Mouse (Mus musculus) 3134 (cell line): ENCODE measurements around the gene Tinagl1.
A peak's percentile ranks its signal among the peaks of the same experiment; 100 is the strongest.

Experiments used
- DNase-seq: peaks from one replicate; pipeline ENCODE4 v3.0.0-alpha.2; 2011; ENCODE audit warnings: low spot score; ENCODE audit not compliant: insufficient read length; ENCODE audit errors: extremely low read depth

The Tinagl1 gene

GRCm38 (mm10) chr4:130179876-130180275 lies 5.0 kb upstream of the Tinagl1 start:
- no peak for DNase-seq

DNA sequence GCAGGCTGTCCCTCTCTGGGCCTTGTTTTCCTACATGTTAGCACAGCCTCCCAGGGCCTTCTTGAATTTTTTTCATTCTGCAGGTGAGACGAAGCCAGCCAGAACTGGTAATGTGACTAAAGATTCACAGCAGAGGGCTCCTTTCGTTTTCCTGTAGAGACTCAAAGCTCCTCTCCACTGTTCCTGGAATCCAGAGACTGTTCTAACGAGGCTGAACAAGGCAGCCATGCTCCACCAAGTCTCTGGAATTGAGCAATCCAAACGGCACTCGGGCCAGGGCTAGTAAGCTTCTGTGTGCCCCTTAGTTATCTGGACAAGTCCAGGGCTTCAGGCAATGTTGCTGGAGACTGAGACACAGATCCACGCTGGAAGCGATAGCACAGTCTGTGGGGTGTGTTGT lies 2.6 kb upstream of the Tinagl1 start:
- no peak for DNase-seq

GRCm38 (mm10) chr4:130177087-130177486 lies 2.2 kb upstream of the Tinagl1 start:
- DNase-seq: peak; percentile 79

DNA sequence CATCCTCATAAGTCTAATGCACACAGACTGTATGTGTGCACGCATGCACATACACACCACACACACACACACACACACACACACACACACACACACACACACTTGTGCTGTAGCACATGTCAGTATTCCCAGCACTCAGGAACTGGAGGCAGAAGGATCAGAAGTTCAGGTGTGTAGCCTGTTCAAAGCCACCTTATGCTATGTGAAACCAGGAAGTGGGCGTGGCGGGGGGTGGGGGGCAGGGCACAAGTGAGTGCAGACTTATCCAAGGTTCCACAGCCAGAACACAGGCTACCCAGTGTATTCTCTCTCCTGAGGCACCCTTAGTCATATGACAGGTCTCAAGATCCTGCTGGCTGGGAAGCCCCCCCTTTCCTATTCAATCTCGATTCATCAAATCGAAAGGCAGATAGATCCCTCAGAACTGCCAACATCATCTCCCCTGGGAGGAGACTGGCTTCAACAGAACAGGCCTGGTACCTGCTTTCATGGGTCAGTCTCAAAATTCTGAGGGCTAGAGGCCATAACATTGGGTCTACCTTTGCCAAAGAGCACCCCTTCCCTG lies 1.3 kb upstream of the Tinagl1 start:
- DNase-seq: peak; percentile 47

GRCm38 (mm10) chr4:130174335-130175031 lies 439 bp downstream of the Tinagl1 start:
- peak; percentile 89 for DNase-seq

- peak; percentile 44 for DNase-seq
Measured at GRCm38 (mm10) chr4:130173911-130174311, 1.0 kb downstream of the Tinagl1 start.

GRCm38 (mm10) chr4:130173060-130173822 lies 1.7 kb downstream of the Tinagl1 start:
- no peak for DNase-seq

DNA sequence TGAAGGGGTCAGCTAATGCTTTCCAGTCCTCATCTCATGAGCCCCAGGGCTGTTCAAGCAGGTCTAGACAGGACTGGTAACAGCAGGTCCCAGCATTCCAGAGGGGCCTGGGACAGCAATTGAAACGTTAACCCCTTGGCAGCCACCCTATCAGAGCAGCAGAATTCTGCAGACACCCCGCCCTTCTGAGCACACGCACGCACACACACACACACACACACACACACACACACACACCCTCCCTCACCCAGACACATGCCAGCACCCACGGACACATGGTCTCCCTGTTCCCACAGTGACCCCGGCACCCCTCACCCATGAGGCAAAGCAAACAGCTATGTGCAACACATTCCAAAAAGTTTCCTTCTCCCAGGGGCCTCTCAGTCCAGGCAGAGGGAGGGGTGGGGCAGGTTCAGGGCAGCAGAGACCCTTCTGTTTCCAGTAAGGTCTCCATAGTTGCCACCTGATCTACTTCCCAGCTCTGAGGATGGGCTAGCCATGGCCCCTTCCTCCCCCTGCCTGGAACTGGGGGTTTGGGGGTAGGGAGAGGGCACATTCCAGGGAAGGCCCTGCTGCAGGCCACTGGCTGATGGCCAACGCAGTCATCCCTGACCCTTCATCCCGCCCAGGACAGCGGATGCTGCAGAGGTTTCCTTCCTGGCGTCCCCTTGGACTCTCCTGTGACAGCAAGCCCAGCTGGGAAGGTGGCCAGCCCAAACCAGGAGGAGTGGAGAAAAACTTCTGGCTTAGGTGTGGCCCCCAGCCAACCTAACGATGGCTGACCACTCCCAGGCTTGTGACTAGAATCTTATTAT lies 2.8 kb downstream of the Tinagl1 start:
- peak; percentile 81 for DNase-seq

DNA sequence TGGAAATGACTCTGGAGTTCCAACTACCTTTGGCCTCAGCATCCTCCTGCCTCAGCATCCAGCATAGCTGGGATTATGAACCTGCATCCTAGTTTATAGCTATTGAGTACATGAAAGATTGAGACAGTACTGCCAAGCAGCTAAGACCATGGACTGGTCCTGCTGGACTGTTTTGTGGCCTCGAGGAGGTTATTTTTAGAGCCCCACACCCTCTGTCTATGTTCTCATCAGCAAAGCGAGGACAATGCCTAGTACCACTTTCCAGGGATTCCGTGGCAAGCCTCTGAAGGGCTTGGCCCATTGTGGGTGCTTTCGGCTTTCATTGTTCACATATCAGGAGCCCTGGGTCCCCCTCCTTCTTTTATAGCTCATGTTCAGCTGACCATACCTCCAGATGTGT lies 4.6 kb downstream of the Tinagl1 start:
- no peak for DNase-seq

- no peak for DNase-seq
Measured at GRCm38 (mm10) chr4:130169411-130169971, 5.4 kb downstream of the Tinagl1 start.

GRCm38 (mm10) chr4:130168280-130169183 lies 6.4 kb downstream of the Tinagl1 start:
- peak; percentile 67 for DNase-seq

- DNase-seq: no peak
Measured at GRCm38 (mm10) chr4:130167814-130168213, 7.1 kb downstream of the Tinagl1 start.

DNA sequence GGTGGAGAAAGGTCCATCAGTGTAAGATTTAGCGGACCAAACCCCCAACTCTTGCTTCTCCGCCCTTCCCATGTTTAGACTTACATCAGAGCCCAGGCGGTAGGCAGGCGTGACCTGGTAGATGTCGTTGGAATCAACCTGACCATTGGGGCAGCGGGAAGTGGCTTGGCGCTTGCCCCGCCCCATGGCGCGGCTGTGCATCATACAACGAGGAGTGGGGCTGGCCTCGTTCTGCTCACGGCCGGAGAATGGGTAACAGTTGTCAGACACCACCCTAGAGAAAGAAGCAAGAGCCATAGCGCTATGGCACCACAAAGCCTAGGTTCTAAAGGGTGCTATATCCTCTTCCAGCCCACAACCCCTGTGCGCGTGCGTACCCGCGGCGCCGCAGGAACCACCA lies 7.6 kb downstream of the Tinagl1 start:
- no peak for DNase-seq

- no peak for DNase-seq
Measured at GRCm38 (mm10) chr4:130166592-130166991, 8.3 kb downstream of the Tinagl1 start.

- DNase-seq: no peak
Measured at GRCm38 (mm10) chr4:130166061-130166460, 8.9 kb downstream of the Tinagl1 start.

- no peak for DNase-seq
Measured at GRCm38 (mm10) chr4:130164121-130164520, 10.8 kb downstream of the Tinagl1 start.

DNA sequence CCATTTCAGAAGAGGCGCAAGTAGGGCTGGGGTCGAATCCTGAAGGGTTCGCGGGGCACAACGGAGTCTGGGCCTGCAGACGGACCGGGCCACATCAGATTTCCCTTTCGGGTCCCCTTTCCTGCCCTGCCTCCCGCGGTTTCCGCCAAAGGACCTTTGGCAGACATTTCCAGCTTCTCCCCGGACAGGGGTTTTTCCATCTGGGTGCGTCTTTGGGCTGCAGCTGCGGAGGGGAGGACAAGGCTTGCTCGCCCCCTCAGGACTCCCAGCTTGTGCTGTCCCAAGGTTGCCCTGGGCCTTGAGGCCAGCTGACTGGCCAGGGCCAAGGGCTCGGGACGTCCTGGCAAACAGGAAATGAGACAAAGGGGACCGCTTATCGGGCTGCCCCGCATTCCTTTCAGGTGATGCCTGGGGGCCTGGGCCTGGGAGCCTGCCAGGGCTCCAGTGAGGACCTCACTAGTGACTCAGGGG lies 11.5 kb downstream of the Tinagl1 start:
- DNase-seq: peak; percentile 27

DNA sequence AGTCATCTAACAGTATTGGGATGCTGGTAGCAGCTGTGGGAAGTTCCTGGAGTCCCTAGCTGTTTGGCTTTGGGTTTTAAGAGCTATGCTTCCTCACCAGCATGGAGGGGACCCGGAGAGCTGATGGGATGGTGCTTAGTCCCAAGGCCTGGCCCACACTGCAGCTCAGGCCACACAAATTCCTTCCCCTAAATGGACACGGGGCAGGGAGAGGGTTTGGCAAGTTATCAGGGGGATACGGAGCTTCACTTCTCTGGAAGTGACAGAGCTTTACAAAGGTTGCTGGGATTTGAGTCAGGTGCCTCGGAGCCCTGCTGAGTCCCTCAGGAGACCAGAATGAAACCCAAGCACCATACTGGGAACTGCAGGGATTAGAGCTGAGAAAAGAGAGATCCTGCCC lies 13.6 kb downstream of the Tinagl1 start:
- DNase-seq: no peak

DNA sequence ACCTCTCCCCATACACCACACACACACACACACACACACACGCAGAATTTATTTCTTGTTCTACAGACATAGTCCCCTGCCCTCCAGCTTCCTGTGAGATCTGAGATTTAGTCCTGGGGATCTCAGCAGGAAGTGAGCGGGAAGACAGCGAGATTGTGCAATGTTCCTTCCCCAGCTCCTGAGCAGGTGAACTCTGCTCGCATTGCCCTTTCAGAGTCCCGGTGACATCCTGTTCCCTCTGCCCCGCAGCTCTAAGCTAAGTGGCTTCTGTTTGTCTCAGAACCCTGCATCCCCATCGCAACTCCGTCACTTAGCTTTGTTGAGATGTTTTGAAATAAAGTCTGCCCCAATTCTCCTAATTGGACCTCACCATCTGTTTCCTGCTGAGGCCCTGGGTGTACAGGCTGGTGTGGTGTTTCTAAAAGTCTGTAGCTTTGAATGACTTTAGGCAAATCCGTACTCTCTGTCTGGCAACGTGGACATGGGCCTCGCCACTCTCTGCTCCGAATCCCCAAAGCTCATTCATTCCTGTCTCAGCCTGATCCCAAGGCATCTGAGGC lies 18.0 kb downstream of the Tinagl1 start:
- DNase-seq: no peak
